Mouse (Mus musculus): ENCODE measurements around the gene Dock3. TPM values are rescaled to one million over a fixed set of nuclear protein-coding genes. Genes with fewer than 3 reads are reported as not detected.
A peak's percentile ranks its signal among the peaks of the same experiment; 100 is the strongest.

Gene Dock3
- polyA plus RNA-seq, 1 experiment from 2014 or later: 14.6 TPM

- no peak for ATAC-seq (ENCODE audit: low FRiP score, low read depth)
- Histone ChIP-seq H3K9ac (no peak overlapping the region), H3K4me2 (replicated peaks) (no peak overlapping the region), H3K4me3 (no peak overlapping the region), H3K27me3 (replicated peaks) (no peaks in the 10 kb centered on the region), H3K27ac (no peak overlapping the region), H3K9me3 (no peaks in the 10 kb centered on the region), H3K36me3 (no peaks in the 10 kb centered on the region), H3K4me1 (no peaks in the 10 kb centered on the region)
- 98% methylated on average over 1 of the region's 1 CpGs for WGBS
These were observed 38.1 kb upstream of the Dock3 start for GRCm38 (mm10) chr9:107269772-107270171.

- Histone ChIP-seq H3K4me2 (replicated peaks) (no peak overlapping the region), H3K36me3 (no peaks in the 10 kb centered on the region), H3K9me3 (no peaks in the 10 kb centered on the region), H3K9ac (no peak overlapping the region), H3K4me3 (no peak overlapping the region), H3K27ac (no peak overlapping the region), H3K27me3 (replicated peaks) (no peaks in the 10 kb centered on the region), H3K4me1 (no peaks in the 10 kb centered on the region)
- 50% methylated on average over 4 of the region's 4 CpGs for WGBS
- no peak for ATAC-seq (ENCODE audit: low FRiP score, low read depth)
These were observed 36.2 kb upstream of the Dock3 start for GRCm38 (mm10) chr9:107267721-107268402.

- Histone ChIP-seq H3K4me3 (no peak overlapping the region), H3K27ac (no peak overlapping the region), H3K4me2 (replicated peaks) (no peak overlapping the region), H3K27me3 (replicated peaks) (no peaks in the 10 kb centered on the region), H3K36me3 (no peaks in the 10 kb centered on the region), H3K9me3 (no peaks in the 10 kb centered on the region), H3K9ac (no peak overlapping the region), H3K4me1 (no peaks in the 10 kb centered on the region)
- ATAC-seq (ENCODE audit: low FRiP score, low read depth): no peak
- whole genome bisulfite sequencing: 75% methylated on average over 1 of the region's 1 CpGs
These were observed 35.3 kb upstream of the Dock3 start for GRCm38 (mm10) chr9:107267028-107267427.

GRCm38 (mm10) chr9:107264731-107265130 is 33.0 kb upstream of the Dock3 start:
- H3K27me3 ChIP-seq (replicated peaks): no peaks in the 10 kb centered on the region
- H3K4me3 ChIP-seq: no peak overlapping the region
- H3K4me1 ChIP-seq: no peaks in the 10 kb centered on the region
- no peaks in the 10 kb centered on the region for H3K36me3 ChIP-seq
- no peak overlapping the region for H3K9ac ChIP-seq
- no peak for ATAC-seq (ENCODE audit: low FRiP score, low read depth)
- no peak overlapping the region for H3K27ac ChIP-seq
- WGBS: 73% methylated on average over 3 of the region's 3 CpGs
- no peaks in the 10 kb centered on the region for H3K9me3 ChIP-seq
- no peak overlapping the region for H3K4me2 ChIP-seq (replicated peaks)

- no peak for ATAC-seq (ENCODE audit: low FRiP score, low read depth)
- H3K36me3 ChIP-seq: no peaks in the 10 kb centered on the region
- H3K9me3 ChIP-seq: no peaks in the 10 kb centered on the region
- no peak overlapping the region for H3K4me2 ChIP-seq (replicated peaks)
- no peak overlapping the region for H3K9ac ChIP-seq
- no peak overlapping the region for H3K27ac ChIP-seq
- H3K27me3 ChIP-seq (replicated peaks): no peaks in the 10 kb centered on the region
- no peak overlapping the region for H3K4me3 ChIP-seq
- WGBS: 93% methylated on average over 5 of the region's 5 CpGs
- H3K4me1 ChIP-seq: no peaks in the 10 kb centered on the region
These were observed 32.2 kb upstream of the Dock3 start for GRCm38 (mm10) chr9:107263912-107264311.

GRCm38 (mm10) chr9:107262375-107262774 is 30.7 kb upstream of the Dock3 start:
- Histone ChIP-seq H3K9me3 (no peaks in the 10 kb centered on the region), H3K4me3 (no peak overlapping the region), H3K9ac (no peak overlapping the region), H3K4me1 (no peaks in the 10 kb centered on the region), H3K27me3 (replicated peaks) (no peaks in the 10 kb centered on the region), H3K4me2 (replicated peaks) (no peak overlapping the region), H3K36me3 (no peaks in the 10 kb centered on the region), H3K27ac (no peak overlapping the region)
- no peak for ATAC-seq (ENCODE audit: low FRiP score, low read depth)
- 81% methylated on average over 7 of the region's 7 CpGs for WGBS

- ATAC-seq (ENCODE audit: low FRiP score, low read depth): no peak
- WGBS: 79% methylated on average over 6 of the region's 6 CpGs
- Histone ChIP-seq H3K4me1 (no peaks in the 10 kb centered on the region), H3K9ac (no peak overlapping the region), H3K4me3 (no peak overlapping the region), H3K27me3 (replicated peaks) (no peaks in the 10 kb centered on the region), H3K4me2 (replicated peaks) (no peak overlapping the region), H3K36me3 (no peaks in the 10 kb centered on the region), H3K9me3 (no peaks in the 10 kb centered on the region), H3K27ac (no peak overlapping the region)
These were observed 30.1 kb upstream of the Dock3 start for GRCm38 (mm10) chr9:107261792-107262191.

GRCm38 (mm10) chr9:107260836-107261235 is 29.1 kb upstream of the Dock3 start:
- no peak overlapping the region for H3K27ac ChIP-seq
- H3K27me3 ChIP-seq (replicated peaks): no peaks in the 10 kb centered on the region
- 76% methylated on average over 8 of the region's 8 CpGs for WGBS
- H3K9me3 ChIP-seq: no peaks in the 10 kb centered on the region
- no peak overlapping the region for H3K4me3 ChIP-seq
- H3K4me2 ChIP-seq (replicated peaks): no peak overlapping the region
- ATAC-seq (ENCODE audit: low FRiP score, low read depth): no peak
- 0 out of 2 replicates have a peak overlapping the region, but pooled peaks have one; percentile 1 for H3K9ac ChIP-seq
- peaks cover 3% of the 10 kb centered on the region for H3K4me1 ChIP-seq
- H3K36me3 ChIP-seq: no peaks in the 10 kb centered on the region

- Histone ChIP-seq H3K9ac (no peak overlapping the region), H3K9me3 (no peaks in the 10 kb centered on the region), H3K36me3 (no peaks in the 10 kb centered on the region), H3K4me3 (no peak overlapping the region), H3K4me1 (peaks cover 7% of the 10 kb centered on the region), H3K27me3 (replicated peaks) (no peaks in the 10 kb centered on the region), H3K4me2 (replicated peaks) (no peak overlapping the region), H3K27ac (no peak overlapping the region)
- WGBS: 72% methylated on average over 2 of the region's 2 CpGs
- no peak for ATAC-seq (ENCODE audit: low FRiP score, low read depth)
These were observed 28.7 kb upstream of the Dock3 start for GRCm38 (mm10) chr9:107260429-107260828.

- Histone ChIP-seq H3K4me3 (no peak overlapping the region), H3K27me3 (replicated peaks) (no peaks in the 10 kb centered on the region), H3K36me3 (no peaks in the 10 kb centered on the region), H3K4me1 (peaks cover 12% of the 10 kb centered on the region), H3K4me2 (replicated peaks) (no peak overlapping the region), H3K9ac (no peak overlapping the region), H3K27ac (no peak overlapping the region), H3K9me3 (no peaks in the 10 kb centered on the region)
- WGBS: 73% methylated on average over 6 of the region's 6 CpGs
- no peak for ATAC-seq (ENCODE audit: low FRiP score, low read depth)
These were observed 27.9 kb upstream of the Dock3 start for GRCm38 (mm10) chr9:107259571-107259970.

- no peaks in the 10 kb centered on the region for H3K27me3 ChIP-seq (replicated peaks)
- no peaks in the 10 kb centered on the region for H3K36me3 ChIP-seq
- H3K27ac ChIP-seq: no peak overlapping the region
- WGBS: 25% methylated on average over 3 of the region's 3 CpGs
- no peak for ATAC-seq (ENCODE audit: low FRiP score, low read depth)
- H3K9ac ChIP-seq: no peak overlapping the region
- H3K4me1 ChIP-seq: peaks cover 18% of the 10 kb centered on the region
- H3K4me3 ChIP-seq: no peak overlapping the region
- no peak overlapping the region; the same call in 1 of the 2 replicates for H3K4me2 ChIP-seq (replicated peaks)
- no peaks in the 10 kb centered on the region for H3K9me3 ChIP-seq
These were observed 23.9 kb upstream of the Dock3 start for GRCm38 (mm10) chr9:107255596-107255995.

GRCm38 (mm10) chr9:107254925-107255324 is 23.2 kb upstream of the Dock3 start:
- Histone ChIP-seq H3K4me1 (peaks cover 18% of the 10 kb centered on the region), H3K27me3 (replicated peaks) (no peaks in the 10 kb centered on the region), H3K9ac (no peak overlapping the region), H3K4me3 (no peak overlapping the region), H3K27ac (no peak overlapping the region), H3K4me2 (replicated peaks) (no peak overlapping the region), H3K36me3 (no peaks in the 10 kb centered on the region), H3K9me3 (no peaks in the 10 kb centered on the region)
- 89% methylated on average over 3 of the region's 3 CpGs for whole genome bisulfite sequencing
- ATAC-seq (ENCODE audit: low FRiP score, low read depth): no peak

GRCm38 (mm10) chr9:107254476-107254875 is 22.8 kb upstream of the Dock3 start:
- peaks cover 18% of the 10 kb centered on the region for H3K4me1 ChIP-seq
- no peak overlapping the region for H3K9ac ChIP-seq
- no peak for ATAC-seq (ENCODE audit: low FRiP score, low read depth)
- no peak overlapping the region for H3K4me3 ChIP-seq
- 80% methylated on average over 12 of the region's 12 CpGs for WGBS
- H3K36me3 ChIP-seq: no peaks in the 10 kb centered on the region
- no peak overlapping the region for H3K27ac ChIP-seq
- no peaks in the 10 kb centered on the region for H3K27me3 ChIP-seq (replicated peaks)
- H3K4me2 ChIP-seq (replicated peaks): no peak overlapping the region
- H3K9me3 ChIP-seq: no peaks in the 10 kb centered on the region
